Mouse (Mus musculus) brain, embryonic 14.5 days (tissue): ENCODE results near the gene Fam167b.

ENCODE experiments used
- CTCF ChIP-seq: fragments of 200-500 bp; IDR thresholded peaks from 2 replicates; pipeline ENCODE4 v1.5.1; 2012; ENCODE audit warnings: inconsistent platforms, mild to moderate bottlenecking, moderate library complexity, borderline replicate concordance; ENCODE audit not compliant: insufficient read depth, insufficient read length; ENCODE audit errors: extremely low read depth
- POLR2A ChIP-seq: fragments of 200-500 bp; IDR thresholded peaks from 2 replicates; pipeline ENCODE4 v1.6.1; 2012; ENCODE audit warnings: mild to moderate bottlenecking, inconsistent platforms, borderline replicate concordance; ENCODE audit not compliant: poor library complexity, insufficient read depth, insufficient read length, severe bottlenecking; ENCODE audit errors: extremely low read depth

GRCm38 (mm10) chr4:129549306-129549705 lies 29.0 kb downstream of the Fam167b start:
- TF ChIP-seq POLR2A (no peak), CTCF (peak; percentile 31; the same call in 1 of the 2 replicates)
